22 mouse cellular contexts compared by ENCODE assay signal in genomic region chr2:157918529-157918928, GRCm38 (mm10). TPM values are rescaled to one million over a fixed set of nuclear protein-coding genes. Genes with fewer than 3 reads are reported as not detected.
DNase-seq lines count a peak whose midpoint lies in the region; ATAC-seq and TF ChIP-seq lines count a peak whose summit lies in the region.
"Had no signal": no experiment of that assay in that cellular context is flagged by ENCODE, and none has a peak within 500 bp of the region (broad histone marks: within the 10 kb centered on the region; RNA-seq: fewer than 3 reads in every experiment).

No protein-coding gene starts in this region.

- no peak overlapping the region for H3K27ac ChIP-seq in forebrain, embryonic 13.5 days
- H3K27ac ChIP-seq in forebrain, embryonic 14.5 days (ENCODE audit: low read depth, low read length): no peak overlapping the region
- no peak overlapping the region for H3K27ac ChIP-seq in neural tube, embryonic 12.5 days
- H3K27ac ChIP-seq in midbrain, embryonic 15.5 days: peak overlapping the region; percentile 39; the same call in 1 of the 2 replicates
- H3K27ac ChIP-seq in lung, postnatal 0 days (ENCODE audit: low read length): no peak overlapping the region
- H3K27ac ChIP-seq: embryonic facial prominence, embryonic 12.5 days; heart, embryonic 13.5 days; intestine, embryonic 15.5 days; limb, embryonic 13.5 days; liver, embryonic 13.5 days had no signal

- no peak for ATAC-seq in forebrain, embryonic 13.5 days
- ATAC-seq in forebrain, embryonic 14.5 days: no peak
- no peak for ATAC-seq in neural tube, embryonic 12.5 days (ENCODE audit: low FRiP score, low read depth)
- ATAC-seq in midbrain, embryonic 15.5 days (replicated peaks): no peak
- no peak for ATAC-seq in lung, postnatal 0 days
- ATAC-seq: intestine, embryonic 15.5 days had no signal

- no peak for DNase-seq in forebrain, embryonic 14.5 days (ENCODE audit: low spot score)
- no peak for DNase-seq in neural tube, embryonic 10.5 days (ENCODE audit: extremely low spot score, low spot score)
- no peak for DNase-seq in lung, postnatal 0 days (ENCODE audit: low spot score)
- no peak for DNase-seq in kidney, postnatal 10 days
- DNase-seq in cerebellum, postnatal 4 days (ENCODE audit: low spot score in 2 of 2): no peak
- DNase-seq: adrenal gland, postnatal 36 days; cerebellum, adult 8-10 months; gastrocnemius, postnatal 14 days; heart, adult 18-20 months; heart, postnatal 36 days; liver, embryonic 13.5 days; lung, embryonic 14.5 days; lung, postnatal 4 days; thymus, postnatal 14 days had no signal

- TF ChIP-seq EP300 in lung, postnatal 0 days (IDR thresholded peaks at IDR 0.05): no peak

- H3K4me3 ChIP-seq in forebrain, embryonic 13.5 days: no peak overlapping the region
- H3K4me3 ChIP-seq in forebrain, embryonic 14.5 days (ENCODE audit: low read depth, low read length): no peak overlapping the region
- no peak overlapping the region for H3K4me3 ChIP-seq in neural tube, embryonic 12.5 days
- peak overlapping the region; percentile 21 for H3K4me3 ChIP-seq in midbrain, embryonic 15.5 days
- H3K4me3 ChIP-seq in lung, postnatal 0 days (ENCODE audit: low read depth, low read length): no peak overlapping the region
- H3K4me3 ChIP-seq: embryonic facial prominence, embryonic 12.5 days; erythroblast, embryonic 14.5 days; heart, embryonic 13.5 days; intestine, embryonic 15.5 days; limb, embryonic 13.5 days; liver, embryonic 13.5 days had no signal

- no peaks in the 10 kb centered on the region for H3K9me3 ChIP-seq in forebrain, embryonic 13.5 days (replicated peaks)
- H3K9me3 ChIP-seq in forebrain, embryonic 14.5 days (replicated peaks; ENCODE audit: control insufficient read depth, low read length): no peaks in the 10 kb centered on the region
- H3K9me3 ChIP-seq in neural tube, embryonic 12.5 days: no peaks in the 10 kb centered on the region
- H3K9me3 ChIP-seq in midbrain, embryonic 15.5 days: no peaks in the 10 kb centered on the region
- no peaks in the 10 kb centered on the region for H3K9me3 ChIP-seq in lung, postnatal 0 days (ENCODE audit: low read length)
- H3K9me3 ChIP-seq: embryonic facial prominence, embryonic 12.5 days; heart, embryonic 13.5 days; intestine, embryonic 15.5 days; limb, embryonic 13.5 days; liver, embryonic 13.5 days had no signal

- peak overlapping the region; percentile 5; the same call in 1 of the 2 replicates for H3K4me2 ChIP-seq in forebrain, embryonic 13.5 days
- no peak overlapping the region for H3K4me2 ChIP-seq in forebrain, embryonic 14.5 days (ENCODE audit: low read length)
- H3K4me2 ChIP-seq in neural tube, embryonic 12.5 days (replicated peaks): peak overlapping the region; percentile 69
- peak overlapping the region; percentile 82 for H3K4me2 ChIP-seq in midbrain, embryonic 15.5 days
- no peak overlapping the region for H3K4me2 ChIP-seq in lung, postnatal 0 days (replicated peaks; ENCODE audit: low read depth, low read length)
- H3K4me2 ChIP-seq: embryonic facial prominence, embryonic 12.5 days; heart, embryonic 13.5 days; intestine, embryonic 15.5 days; limb, embryonic 13.5 days; liver, embryonic 13.5 days; lung, embryonic 14.5 days had no signal

- peaks cover 66% of the 10 kb centered on the region for H3K27me3 ChIP-seq in forebrain, embryonic 13.5 days
- H3K27me3 ChIP-seq in forebrain, embryonic 14.5 days (replicated peaks; ENCODE audit: control insufficient read depth, insufficient read depth, low read length): peaks cover 33% of the 10 kb centered on the region
- H3K27me3 ChIP-seq in neural tube, embryonic 12.5 days (replicated peaks): peaks cover 34% of the 10 kb centered on the region
- H3K27me3 ChIP-seq in midbrain, embryonic 15.5 days (replicated peaks): no peaks in the 10 kb centered on the region
- H3K27me3 ChIP-seq in lung, postnatal 0 days (replicated peaks; ENCODE audit: insufficient read depth, low read length): peaks cover 32% of the 10 kb centered on the region

- no peak overlapping the region for H3K9ac ChIP-seq in forebrain, embryonic 13.5 days
- no peak overlapping the region for H3K9ac ChIP-seq in forebrain, embryonic 14.5 days (ENCODE audit: low read length)
- H3K9ac ChIP-seq in neural tube, embryonic 12.5 days: no peak overlapping the region
- peak overlapping the region; percentile 28; the same call in 1 of the 2 replicates for H3K9ac ChIP-seq in midbrain, embryonic 15.5 days
- no peak overlapping the region for H3K9ac ChIP-seq in lung, postnatal 0 days (replicated peaks; ENCODE audit: low read depth)
- H3K9ac ChIP-seq: embryonic facial prominence, embryonic 12.5 days; heart, embryonic 13.5 days; intestine, embryonic 15.5 days; limb, embryonic 13.5 days; liver, embryonic 13.5 days; lung, embryonic 14.5 days had no signal

- no peak for TF ChIP-seq CTCF in lung, postnatal 0 days (IDR thresholded peaks at IDR 0.05)

- WGBS in forebrain, embryonic 13.5 days: 4% methylated on average over 10 of the region's 10 CpGs
- 3% methylated on average over 10 of the region's 10 CpGs for WGBS in forebrain, embryonic 14.5 days
- 9% methylated on average over 10 of the region's 10 CpGs for WGBS in neural tube, embryonic 12.5 days
- WGBS in midbrain, embryonic 15.5 days: 4% methylated on average over 10 of the region's 10 CpGs
- WGBS in lung, postnatal 0 days: 6% methylated on average over 10 of the region's 10 CpGs

- no peaks in the 10 kb centered on the region for H3K36me3 ChIP-seq in forebrain, embryonic 13.5 days (ENCODE audit: poor library complexity, severe bottlenecking)
- no peaks in the 10 kb centered on the region for H3K36me3 ChIP-seq in forebrain, embryonic 14.5 days (ENCODE audit: control insufficient read depth, insufficient read depth, low read length)
- no peaks in the 10 kb centered on the region for H3K36me3 ChIP-seq in neural tube, embryonic 12.5 days
- no peaks in the 10 kb centered on the region for H3K36me3 ChIP-seq in midbrain, embryonic 15.5 days (replicated peaks)
- no peaks in the 10 kb centered on the region for H3K36me3 ChIP-seq in lung, postnatal 0 days (ENCODE audit: insufficient read depth, low read length)
- H3K36me3 ChIP-seq: embryonic facial prominence, embryonic 12.5 days; heart, embryonic 13.5 days; intestine, embryonic 15.5 days; limb, embryonic 13.5 days; liver, embryonic 13.5 days had no signal

- peaks cover 41% of the 10 kb centered on the region for H3K4me1 ChIP-seq in forebrain, embryonic 13.5 days
- H3K4me1 ChIP-seq in forebrain, embryonic 14.5 days (ENCODE audit: control insufficient read depth, insufficient read depth, low read length): peaks cover 4% of the 10 kb centered on the region; the same call in 1 of the 2 replicates
- H3K4me1 ChIP-seq in neural tube, embryonic 12.5 days: peaks cover 36% of the 10 kb centered on the region
- peaks cover 74% of the 10 kb centered on the region for H3K4me1 ChIP-seq in midbrain, embryonic 15.5 days
- no peaks in the 10 kb centered on the region for H3K4me1 ChIP-seq in lung, postnatal 0 days (ENCODE audit: insufficient read depth, low read depth, low read length)

RNA-seq across cellular contexts. Expression of gene Vstm2l, which starts 4.1 kb away (rescaled TPM):
- polyA plus RNA-seq in forebrain, embryonic 13.5 days (2015; fragmentation: Nextera tagmentation; extraction: Ambion mirVana): 1.9 and 2.7 TPM in 2 replicates
- 4.7 and 6.8 TPM in 2 replicates for polyA plus RNA-seq in forebrain, embryonic 14.5 days (2014; fragmentation: Nextera tagmentation; extraction: Ambion mirVana)
- polyA plus RNA-seq in neural tube, embryonic 12.5 days (2016; fragmentation: Nextera tagmentation; extraction: Ambion mirVana): 21.8 and 23.2 TPM in 2 replicates
- polyA plus RNA-seq in midbrain, embryonic 15.5 days (2015; fragmentation: Nextera tagmentation; extraction: Ambion mirVana): 28.3 and 33.3 TPM in 2 replicates
- polyA plus RNA-seq in lung, postnatal 0 days (2015; fragmentation: Nextera tagmentation; extraction: Ambion mirVana): not detected in 2 replicates
- polyA plus RNA-seq: erythroblast, embryonic 14.5 days; heart, embryonic 13.5 days; limb, embryonic 13.5 days; liver, embryonic 13.5 days; lung, embryonic 14.5 days had no signal

Comparison
In these comparisons a context has a peak if more than half of its experiments do, and no peak if none do; other contexts are left out.
1. H3K4me2 ChIP-seq: peak in forebrain, embryonic 13.5 days (single experiment), neural tube, embryonic 12.5 days (single experiment) and midbrain, embryonic 15.5 days (single experiment); none in forebrain, embryonic 14.5 days (single experiment) and lung, postnatal 0 days (single experiment).